Mouse (Mus musculus) urinary bladder, postnatal 25 days (tissue): ENCODE measurements around the gene Olfr376.

Source experiments
- DNase-seq: peaks from one replicate; pipeline ENCODE4 v3.0.0; 2022; ENCODE audit warnings: low spot score

The Olfr376 gene

GRCm38 (mm10) chr11:73370946-73371345, at the start of gene Olfr376:
Gene Olfr376 (plus strand): TSS chr11:73371246.
- no peak for DNase-seq

- DNase-seq, result no peak
These were observed 46.9 kb upstream of the Olfr376 start for GRCm38 (mm10) chr11:73323906-73324830.

GRCm38 (mm10) chr11:73326485-73326886, 44.6 kb upstream of the Olfr376 start:
- DNase-seq, result peak; percentile 5

GRCm38 (mm10) chr11:73327361-73327760, 43.7 kb upstream of the Olfr376 start:
- DNase-seq, result no peak

GRCm38 (mm10) chr11:73329442-73329841, 41.6 kb upstream of the Olfr376 start, which contains the start of the genes Aspa, Gm49340 and Spata22:
Gene Aspa (minus strand): TSS chr11:73329596.
Gene Gm49340 (plus strand): TSS chr11:73329741.
Gene Spata22 (plus strand): TSS chr11:73329741.
- DNase-seq, result no peak

GRCm38 (mm10) chr11:73333357-73333756, 37.7 kb upstream of the Olfr376 start:
- DNase-seq, result no peak

- DNase-seq, result no peak
These were observed 34.1 kb upstream of the Olfr376 start for GRCm38 (mm10) chr11:73336919-73337318.

GRCm38 (mm10) chr11:73350483-73350882, 20.6 kb upstream of the Olfr376 start, which contains the start of gene Olfr20:
Gene Olfr20 (plus strand): TSS chr11:73350783.
- DNase-seq, result no peak

- no peak for DNase-seq
These were observed 24.3 kb downstream of the Olfr376 start for GRCm38 (mm10) chr11:73395374-73395773.

- no peak for DNase-seq
These were observed 28.5 kb downstream of the Olfr376 start, which contains the start of gene Olfr1 for GRCm38 (mm10) chr11:73399514-73399913. Gene Olfr1 (minus strand): TSS chr11:73399614.
